Mouse (Mus musculus): ENCODE measurements around the gene Klhdc8a.
A peak's percentile ranks its signal among the peaks of the same experiment; 100 is the strongest.

Gene Klhdc8a

GRCm38 (mm10) chr1:132290921-132291675 is 7.3 kb upstream of the Klhdc8a start:
- no peak for DNase-seq (ENCODE audit: low read depth, low spot score)

GRCm38 (mm10) chr1:132291706-132292105 is 6.7 kb upstream of the Klhdc8a start:
- no peak for DNase-seq (ENCODE audit: low read depth, low spot score)

GRCm38 (mm10) chr1:132292318-132293129 is 5.9 kb upstream of the Klhdc8a start:
- DNase-seq (ENCODE audit: low read depth, low spot score): no peak

GRCm38 (mm10) chr1:132295506-132295905 is 2.9 kb upstream of the Klhdc8a start:
- DNase-seq (ENCODE audit: low read depth, low spot score): no peak

- DNase-seq (ENCODE audit: low read depth, low spot score): no peak
Measured at GRCm38 (mm10) chr1:132296051-132296450, 2.4 kb upstream of the Klhdc8a start.

- no peak for DNase-seq (ENCODE audit: low read depth, low spot score)
Measured at GRCm38 (mm10) chr1:132298801-132299464, 507 bp downstream of the Klhdc8a start.

- DNase-seq (ENCODE audit: low read depth, low spot score): no peak
Measured at GRCm38 (mm10) chr1:132299744-132300143, 1.3 kb downstream of the Klhdc8a start.

- no peak for DNase-seq (ENCODE audit: low read depth, low spot score)
Measured at GRCm38 (mm10) chr1:132301242-132301641, 2.8 kb downstream of the Klhdc8a start.

- DNase-seq (ENCODE audit: low read depth, low spot score): no peak
Measured at GRCm38 (mm10) chr1:132302341-132302866, 4.0 kb downstream of the Klhdc8a start.

- DNase-seq (ENCODE audit: low read depth, low spot score): no peak
Measured at GRCm38 (mm10) chr1:132304618-132305214, 6.3 kb downstream of the Klhdc8a start.

- DNase-seq (ENCODE audit: low read depth, low spot score): no peak
Measured at GRCm38 (mm10) chr1:132306160-132306559, 7.7 kb downstream of the Klhdc8a start.

- no peak for DNase-seq (ENCODE audit: low read depth, low spot score)
Measured at GRCm38 (mm10) chr1:132306808-132307207, 8.4 kb downstream of the Klhdc8a start.

GRCm38 (mm10) chr1:132307962-132308361 is 9.5 kb downstream of the Klhdc8a start:
- DNase-seq (ENCODE audit: low read depth, low spot score): no peak

- DNase-seq (ENCODE audit: low read depth, low spot score): no peak
Measured at GRCm38 (mm10) chr1:132308674-132309073, 10.2 kb downstream of the Klhdc8a start.

GRCm38 (mm10) chr1:132310754-132311153 is 12.3 kb downstream of the Klhdc8a start:
- no peak for DNase-seq (ENCODE audit: low read depth, low spot score)

- DNase-seq (ENCODE audit: low read depth, low spot score): no peak
Measured at GRCm38 (mm10) chr1:132311174-132311859, 12.9 kb downstream of the Klhdc8a start.

- DNase-seq (ENCODE audit: low read depth, low spot score): no peak
Measured at GRCm38 (mm10) chr1:132312043-132312442, 13.6 kb downstream of the Klhdc8a start.

GRCm38 (mm10) chr1:132312703-132313102 is 14.3 kb downstream of the Klhdc8a start:
- DNase-seq (ENCODE audit: low read depth, low spot score): no peak

- DNase-seq (ENCODE audit: low read depth, low spot score): peak; percentile 71
Measured at GRCm38 (mm10) chr1:132315889-132316624, 17.6 kb downstream of the Klhdc8a start, which contains the start of gene Nuak2. TSS of gene Nuak2 (plus strand) at chr1:132316126.

GRCm38 (mm10) chr1:132316625-132316994 is 18.2 kb downstream of the Klhdc8a start:
- DNase-seq (ENCODE audit: low read depth, low spot score): no peak

All from brain, embryonic 18.5 days (tissue).